ENCODE assay signal across 8 mouse cellular contexts in genomic region chr17:25783861-25784574, GRCm38 (mm10). TPM values are rescaled to one million over a fixed set of nuclear protein-coding genes. Genes with fewer than 3 reads are reported as not detected.
DNase-seq lines count a peak whose midpoint lies in the region; ATAC-seq and TF ChIP-seq lines count a peak whose summit lies in the region.

No protein-coding gene starts in this region.

- 80% methylated on average over 15 of the region's 15 CpGs for WGBS in forebrain, embryonic 15.5 days
- WGBS in liver, embryonic 13.5 days (ENCODE audit: insufficient replicate concordance) = 77% methylated on average over 15 of the region's 15 CpGs

- H3K9me3 ChIP-seq in forebrain, embryonic 15.5 days = no peaks in the 10 kb centered on the region
- H3K9me3 ChIP-seq in liver, embryonic 13.5 days (replicated peaks) = no peaks in the 10 kb centered on the region

- no peak for ATAC-seq in forebrain, embryonic 15.5 days (replicated peaks)
- no peak for ATAC-seq in liver, embryonic 13.5 days (ENCODE audit: low read depth)

- H3K79me2 ChIP-seq in C2C12 (ENCODE audit: control insufficient read depth, insufficient read depth) = peaks cover 15% of the 10 kb centered on the region

- H3ac ChIP-seq in C2C12 (ENCODE audit: control insufficient read depth, insufficient read length, low read depth) = peak overlapping the region; percentile 12

- no peak overlapping the region for H3K4me3 ChIP-seq in C2C12 (ENCODE audit: insufficient read depth, poor library complexity, severe bottlenecking)
- H3K4me3 ChIP-seq in forebrain, embryonic 15.5 days = peak overlapping the region; percentile 68
- H3K4me3 ChIP-seq in liver, embryonic 13.5 days (replicated peaks) = peak overlapping the region; percentile 69

- peaks cover 21% of the 10 kb centered on the region for H3K4me1 ChIP-seq in forebrain, embryonic 15.5 days
- H3K4me1 ChIP-seq in liver, embryonic 13.5 days (replicated peaks) = peaks cover 21% of the 10 kb centered on the region

- no peak overlapping the region for H3K27ac ChIP-seq in forebrain, embryonic 15.5 days (replicated peaks)
- no peak overlapping the region for H3K27ac ChIP-seq in liver, embryonic 13.5 days

- H3K9ac ChIP-seq in forebrain, embryonic 15.5 days (replicated peaks) = peak overlapping the region; percentile 71
- 0 out of 2 replicates have a peak overlapping the region, but pooled peaks have one; percentile 75 for H3K9ac ChIP-seq in liver, embryonic 13.5 days

- H3K27me3 ChIP-seq in C2C12 (ENCODE audit: control insufficient read depth, insufficient read depth, insufficient read length) = no peaks in the 10 kb centered on the region
- H3K27me3 ChIP-seq in forebrain, embryonic 15.5 days = no peaks in the 10 kb centered on the region
- H3K27me3 ChIP-seq in liver, embryonic 13.5 days = no peaks in the 10 kb centered on the region

- TF ChIP-seq CTCF in C2C12 (IDR thresholded peaks at IDR 0.05; ENCODE audit: control insufficient read depth, insufficient read depth, insufficient read length) = no peak

- H3K4me2 ChIP-seq in forebrain, embryonic 15.5 days (replicated peaks) = peak overlapping the region; percentile 63
- peak overlapping the region; percentile 80 for H3K4me2 ChIP-seq in liver, embryonic 13.5 days

- peaks cover 32% of the 10 kb centered on the region for H3K36me3 ChIP-seq in C2C12 (ENCODE audit: control insufficient read depth, insufficient read depth)
- H3K36me3 ChIP-seq in forebrain, embryonic 15.5 days = peaks cover 39% of the 10 kb centered on the region
- H3K36me3 ChIP-seq in liver, embryonic 13.5 days = peaks cover 61% of the 10 kb centered on the region

- DNase-seq in cerebellum, adult 9-10 months = peak; percentile 46
- no peak for DNase-seq in cerebellum, postnatal 14 days
- no peak for DNase-seq in liver, embryonic 13.5 days
- DNase-seq in thymus, postnatal 0 days (ENCODE audit: low spot score) = no peak
- no peak for DNase-seq in right cerebral cortex, postnatal 36 days (ENCODE audit: low spot score in 2 of 2)
- DNase-seq in retina, postnatal 1 day = no peak

- no peaks in the 10 kb centered on the region for H3K79me3 ChIP-seq in C2C12 (ENCODE audit: low read depth)

TF ChIP-seq in C2C12, 6 proteins besides CTCF, POLR2A, EP300 and RAD21:
- TF ChIP-seq MAX (IDR thresholded peaks at IDR 0.05) = no peak
- TF ChIP-seq MYOD1 (IDR thresholded peaks at IDR 0.05; ENCODE audit: control insufficient read depth, insufficient read length, low read depth) = no peak
- TF ChIP-seq USF1 (IDR thresholded peaks at IDR 0.05; ENCODE audit: low read depth) = no peak
- TF ChIP-seq FOSL1 (IDR thresholded peaks at IDR 0.05; ENCODE audit: insufficient read depth, low read length, poor library complexity, severe bottlenecking) = no peak
- no peak for TF ChIP-seq MYOG (IDR thresholded peaks at IDR 0.05; ENCODE audit: control insufficient read depth, extremely low read depth, insufficient read length)
- TF ChIP-seq CEBPB (IDR thresholded peaks at IDR 0.05; ENCODE audit: low read depth) = no peak
TF ChIP-seq in C2C12: peak in this region for 0.

RNA-seq across cellular contexts. Expression of gene Haghl, which starts 1.5 kb away (rescaled TPM):
- 14.4 TPM for polyA plus RNA-seq in C2C12 (2012; fragmentation: generic; extraction: Trizol)
- polyA plus RNA-seq in forebrain, embryonic 15.5 days (2015; fragmentation: Nextera tagmentation; extraction: Ambion mirVana) = 115 and 121 TPM in 2 replicates
- 6.8 and 7.3 TPM in 2 replicates for polyA plus RNA-seq in liver, embryonic 13.5 days (2015; fragmentation: Nextera tagmentation; extraction: Ambion mirVana)
- 55.2 and 60.5 TPM in 2 replicates for polyA plus RNA-seq in thymus, postnatal 0 days (2015; fragmentation: Nextera tagmentation; extraction: Ambion mirVana)

RNA-seq across cellular contexts. Expression of gene Ccdc78, which starts 2.4 kb away (rescaled TPM):
- 0.12 TPM for polyA plus RNA-seq in C2C12 (2012; fragmentation: generic; extraction: Trizol)
- 0.17 and 0.26 TPM in 2 replicates for polyA plus RNA-seq in forebrain, embryonic 15.5 days (2015; fragmentation: Nextera tagmentation; extraction: Ambion mirVana)
- 0.05 and 0.07 TPM in 2 replicates for polyA plus RNA-seq in liver, embryonic 13.5 days (2015; fragmentation: Nextera tagmentation; extraction: Ambion mirVana)
- 0.27 and 0.47 TPM in 2 replicates for polyA plus RNA-seq in thymus, postnatal 0 days (2015; fragmentation: Nextera tagmentation; extraction: Ambion mirVana)

RNA-seq across cellular contexts. Expression of gene Fam173a, which starts 8.7 kb away (rescaled TPM):
- 46.0 TPM for polyA plus RNA-seq in C2C12 (2012; fragmentation: generic; extraction: Trizol)
- 71.4 and 84.2 TPM in 2 replicates for polyA plus RNA-seq in forebrain, embryonic 15.5 days (2015; fragmentation: Nextera tagmentation; extraction: Ambion mirVana)
- 54.5 and 61.8 TPM in 2 replicates for polyA plus RNA-seq in liver, embryonic 13.5 days (2015; fragmentation: Nextera tagmentation; extraction: Ambion mirVana)
- polyA plus RNA-seq in thymus, postnatal 0 days (2015; fragmentation: Nextera tagmentation; extraction: Ambion mirVana) = 126 and 131 TPM in 2 replicates

RNA-seq across cellular contexts. Expression of gene Narfl, which starts 10.4 kb away (rescaled TPM):
- polyA plus RNA-seq in C2C12 (2012; fragmentation: generic; extraction: Trizol) = 19.3 TPM
- 30.9 and 31.2 TPM in 2 replicates for polyA plus RNA-seq in forebrain, embryonic 15.5 days (2015; fragmentation: Nextera tagmentation; extraction: Ambion mirVana)
- 16.4 and 17.5 TPM in 2 replicates for polyA plus RNA-seq in liver, embryonic 13.5 days (2015; fragmentation: Nextera tagmentation; extraction: Ambion mirVana)
- 29.0 and 30.9 TPM in 2 replicates for polyA plus RNA-seq in thymus, postnatal 0 days (2015; fragmentation: Nextera tagmentation; extraction: Ambion mirVana)

RNA-seq across cellular contexts. Expression of gene AC134908.4, which starts 11.4 kb away (rescaled TPM):
- not detected for polyA plus RNA-seq in C2C12 (2012; fragmentation: generic; extraction: Trizol)
- not detected in 2 replicates for polyA plus RNA-seq in forebrain, embryonic 15.5 days (2015; fragmentation: Nextera tagmentation; extraction: Ambion mirVana)
- 0.46 TPM in 1 of 2 replicates, not detected in the other for polyA plus RNA-seq in liver, embryonic 13.5 days (2015; fragmentation: Nextera tagmentation; extraction: Ambion mirVana)
- not detected in 2 replicates for polyA plus RNA-seq in thymus, postnatal 0 days (2015; fragmentation: Nextera tagmentation; extraction: Ambion mirVana)
